Mouse (Mus musculus) lung, embryonic 16.5 days (tissue): ENCODE measurements around the gene Cxcr4. TPM values are rescaled to one million over a fixed set of nuclear protein-coding genes. Genes with fewer than 3 reads are reported as not detected.

Experiments used
- ATAC-seq: fragments of 200-750 bp; cut with Nextera tagmentation; 2 replicates; pipeline ENCODE4 v1.8.0; 2017; ENCODE audit warnings: low read depth, mild to moderate bottlenecking, moderate library complexity
- H3K27ac ChIP-seq: fragments of 300-500 bp; sonication (generic); 2 replicates; pipeline ENCODE4 v1.5.1; 2014; ENCODE audit warnings: mild to moderate bottlenecking, control low read depth, low read length
- H3K27me3 ChIP-seq: fragments of 300-500 bp; sonication (generic); 2 replicates; pipeline ENCODE4 v1.6.1; 2014; ENCODE audit warnings: low read depth, low read length, mixed read lengths; ENCODE audit not compliant: control insufficient read depth, insufficient read depth
- H3K36me3 ChIP-seq: fragments of 300-500 bp; sonication (generic); 2 replicates; pipeline ENCODE4 v1.6.1; 2014; ENCODE audit warnings: low read length; ENCODE audit not compliant: control insufficient read depth, insufficient read depth
- H3K4me1 ChIP-seq: fragments of 300-500 bp; sonication (generic); replicated peaks from 2 replicates; pipeline ENCODE4 v1.6.1; 2014; ENCODE audit warnings: low read length, mixed read lengths; ENCODE audit not compliant: control insufficient read depth, insufficient read depth
- H3K4me2 ChIP-seq: fragments of 300-500 bp; sonication (generic); 2 replicates; pipeline ENCODE4 v1.6.1; 2014; ENCODE audit warnings: low read depth, low read length, control low read depth
- H3K4me3 ChIP-seq: fragments of 300-500 bp; sonication (generic); 2 replicates; pipeline ENCODE4 v1.5.1; 2014; ENCODE audit warnings: mild to moderate bottlenecking, low read length, control low read depth
- H3K9ac ChIP-seq: fragments of 300-500 bp; sonication (generic); 2 replicates; pipeline ENCODE4 v1.6.1; 2014; ENCODE audit warnings: low read length, control low read depth
- H3K9me3 ChIP-seq: fragments of 300-500 bp; sonication (generic); 2 replicates; pipeline ENCODE4 v1.6.1; 2016; ENCODE audit warnings: low read length; ENCODE audit not compliant: control insufficient read depth
- WGBS: fragments of 180-500 bp; shearing (Covaris S2); extraction: QIAGEN DNeasy Blood & Tissue Kit; methylation state at CpG from one replicate; pipeline ENCODE4 v1.1.7; 2014; 5-methylcytosine and 5-hydroxymethylcytosine counted together
- polyA plus RNA-seq: library from polyadenylated mRNA; unstranded; fragments of >200 nt; fragmentation: Nextera tagmentation; extraction: Ambion mirVana; gene quantifications from 2 replicates; pipeline ENCODE4 v1.2.1, GENCODE M21; 2015

Cxcr4 gene
- polyA plus RNA-seq, 1 experiment from 2014 or later: 9.0 TPM

DNA sequence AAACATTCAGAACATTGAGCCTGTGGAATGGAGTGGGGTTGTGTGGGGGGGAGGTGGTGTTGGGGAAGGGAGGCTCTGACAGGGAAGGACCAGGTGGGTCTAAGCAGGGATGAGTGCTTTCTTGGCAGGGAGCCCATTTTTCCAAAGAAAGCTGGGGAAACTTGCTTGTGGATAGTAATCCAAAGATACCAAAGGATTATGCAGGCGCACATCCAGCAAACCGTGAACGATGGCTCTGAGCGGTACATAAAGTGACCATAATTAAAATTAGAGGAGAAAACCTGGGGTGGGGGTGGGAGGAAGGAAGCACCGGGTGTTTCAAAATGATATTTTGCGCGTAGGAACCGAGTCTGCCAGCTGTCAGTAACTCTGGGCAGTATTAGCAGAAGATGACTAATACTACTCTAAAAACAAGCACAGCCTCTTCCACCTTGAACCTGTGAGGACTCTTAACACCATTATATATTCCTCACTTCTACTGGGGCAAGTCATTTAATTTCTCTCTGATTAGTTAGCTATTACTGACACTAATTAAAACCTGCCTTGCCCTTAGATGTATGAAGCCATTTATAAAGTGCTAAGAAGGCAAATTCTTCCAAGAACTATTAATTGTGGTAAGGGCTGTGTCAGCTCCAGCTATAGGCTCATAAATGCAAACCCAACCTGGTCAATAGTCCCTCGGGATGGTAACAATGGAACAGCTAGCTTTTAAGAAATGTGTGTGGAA lies 30.9 kb upstream of the Cxcr4 start:
- Histone ChIP-seq H3K4me3 (no peak overlapping the region), H3K27ac (peak overlapping the region; percentile 10; the same call in 1 of the 2 replicates), H3K36me3 (no peaks in the 10 kb centered on the region), H3K4me2 (no peak overlapping the region), H3K9me3 (no peaks in the 10 kb centered on the region), H3K27me3 (no peaks in the 10 kb centered on the region), H3K9ac (no peak overlapping the region), H3K4me1 (peaks cover 2% of the 10 kb centered on the region; the same call in 1 of the 2 replicates)
- ATAC-seq: peak; percentile 85
- 32% methylated on average over 9 of the region's 9 CpGs for whole genome bisulfite sequencing

DNA sequence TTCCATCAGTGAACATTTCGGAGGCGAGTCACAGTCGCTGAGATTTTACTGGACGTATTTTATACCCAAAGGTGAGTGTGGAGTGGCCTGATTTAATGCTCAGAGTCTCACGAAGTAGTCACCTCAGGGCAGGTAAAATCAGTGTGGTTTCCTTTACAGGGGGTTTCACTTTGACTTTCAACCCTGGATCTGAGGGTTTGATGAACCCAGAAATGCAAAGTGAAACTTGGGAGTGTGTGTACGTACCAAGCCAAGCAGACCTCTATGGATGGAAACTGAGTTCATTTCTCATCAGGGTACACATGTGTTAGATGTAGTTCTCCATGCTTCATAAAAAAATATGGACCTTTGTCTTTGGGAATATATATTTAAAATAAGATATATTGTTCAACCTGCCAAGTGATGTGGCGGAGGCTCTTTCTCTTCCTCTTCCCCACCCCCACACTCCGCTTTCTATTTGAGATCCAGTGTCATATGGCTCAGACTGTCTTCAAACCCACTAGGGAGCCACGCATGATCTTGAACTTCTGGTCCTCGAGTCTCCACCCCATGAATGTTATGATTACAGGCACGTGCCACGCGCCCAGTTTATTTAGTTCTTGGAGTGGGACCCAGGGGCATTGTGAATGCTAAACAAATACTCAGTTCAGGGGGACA lies 25.7 kb upstream of the Cxcr4 start:
- Histone ChIP-seq H3K9ac (no peak overlapping the region), H3K4me2 (no peak overlapping the region), H3K27ac (no peak overlapping the region), H3K36me3 (no peaks in the 10 kb centered on the region), H3K4me3 (no peak overlapping the region), H3K27me3 (no peaks in the 10 kb centered on the region), H3K9me3 (no peaks in the 10 kb centered on the region), H3K4me1 (peaks cover 18% of the 10 kb centered on the region)
- WGBS: 84% methylated on average over 13 of the region's 13 CpGs
- ATAC-seq: no peak

DNA sequence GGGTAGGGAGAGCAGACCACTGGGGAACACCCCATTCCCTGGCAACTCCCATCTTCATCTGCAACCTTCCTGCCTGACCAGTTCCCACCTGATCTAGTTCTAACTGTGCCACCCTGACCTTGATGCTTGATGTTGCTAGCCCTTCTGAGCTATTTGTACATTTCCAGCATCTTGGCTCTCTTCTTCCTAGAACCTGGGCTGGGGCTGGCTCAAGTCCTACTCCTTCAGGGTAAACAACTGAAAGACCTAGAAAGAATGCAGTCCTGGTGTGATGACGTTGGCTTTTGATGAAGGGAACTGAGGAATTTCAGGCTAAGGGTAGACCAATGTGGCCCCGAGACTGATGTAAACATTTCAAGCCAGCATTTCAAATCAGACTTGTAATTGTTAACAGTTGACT lies 24.5 kb upstream of the Cxcr4 start:
- 8% methylated on average over 2 of the region's 2 CpGs for WGBS
- H3K36me3 ChIP-seq: no peaks in the 10 kb centered on the region

DNA sequence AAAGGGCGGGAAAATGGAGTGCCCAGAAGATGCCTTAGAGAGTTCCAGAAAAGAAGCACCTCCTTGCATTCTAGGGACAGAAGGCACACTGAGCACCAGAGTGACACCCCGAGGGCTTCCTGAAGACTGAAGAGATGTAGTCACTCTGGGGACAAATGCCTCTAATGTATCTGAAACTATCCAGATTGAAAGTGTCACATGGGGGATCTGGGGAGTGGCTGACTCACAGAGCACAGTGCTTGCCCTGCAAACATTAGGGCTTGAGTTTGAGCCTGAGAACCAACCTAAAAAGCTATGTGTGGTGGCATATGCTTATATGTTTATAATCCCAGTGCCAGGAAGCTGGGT lies 23.3 kb upstream of the Cxcr4 start:
- 62% methylated on average over 2 of the region's 2 CpGs for WGBS
- Histone ChIP-seq H3K27ac (peak overlapping the region; percentile 48; the same call in 1 of the 2 replicates), H3K4me1 (peaks cover 18% of the 10 kb centered on the region), H3K27me3 (no peaks in the 10 kb centered on the region), H3K4me3 (no peak overlapping the region), H3K9me3 (no peaks in the 10 kb centered on the region), H3K9ac (no peak overlapping the region), H3K4me2 (no peak overlapping the region), H3K36me3 (no peaks in the 10 kb centered on the region)
- ATAC-seq: peak; percentile 18; the same call in 1 of the 2 replicates

More for the DNA sequence above, 24.5 kb upstream of the Cxcr4 start:
- Histone ChIP-seq H3K27me3 (no peaks in the 10 kb centered on the region), H3K27ac (peak overlapping the region; percentile 33), H3K9me3 (no peaks in the 10 kb centered on the region), H3K4me2 (no peak overlapping the region), H3K4me3 (no peak overlapping the region), H3K9ac (no peak overlapping the region), H3K4me1 (peaks cover 18% of the 10 kb centered on the region)
- ATAC-seq: no peak; the same call in 1 of the 2 replicates

DNA sequence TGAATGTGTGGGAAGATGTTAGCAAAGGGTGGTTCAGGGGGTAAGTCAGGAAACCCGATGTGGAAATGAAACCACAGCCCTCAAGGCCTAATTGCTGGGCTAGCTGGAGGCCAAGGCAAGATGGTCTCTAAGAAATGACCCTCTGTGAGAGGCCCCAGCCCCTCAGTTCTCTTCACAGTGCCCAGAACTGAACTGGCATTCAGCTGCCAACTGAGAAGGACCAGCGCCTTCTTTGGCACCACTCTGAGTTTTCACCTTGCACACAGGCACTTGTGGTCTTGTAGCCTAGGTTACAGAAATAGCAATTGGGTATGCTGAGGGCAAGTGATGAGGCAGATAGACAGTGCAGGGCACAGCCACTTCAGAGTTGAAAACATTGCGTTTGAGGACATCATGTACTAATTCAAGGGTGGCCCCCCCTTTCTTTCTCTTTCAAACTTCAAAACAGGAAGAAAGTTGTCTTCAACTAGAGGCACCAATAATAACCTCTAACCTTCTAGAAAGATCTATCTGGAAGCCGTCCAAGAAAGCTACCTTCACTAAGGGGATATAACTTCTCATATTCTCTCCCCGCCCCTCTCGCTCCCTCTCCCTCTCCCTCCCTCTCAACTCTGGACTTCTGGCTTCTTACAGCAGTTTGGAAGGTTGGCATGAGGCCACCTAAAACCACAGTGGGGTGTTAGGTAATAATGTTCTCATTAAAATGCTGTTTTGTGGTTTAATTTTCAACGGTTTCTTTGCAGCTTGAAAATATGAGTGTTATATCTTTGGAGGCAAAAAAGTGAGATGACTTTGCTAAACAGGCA lies 22.8 kb upstream of the Cxcr4 start:
- WGBS: 32% methylated on average over 7 of the region's 7 CpGs
- Histone ChIP-seq H3K4me2 (no peak overlapping the region), H3K4me1 (peaks cover 18% of the 10 kb centered on the region), H3K9ac (no peak overlapping the region), H3K27ac (peak overlapping the region; percentile 48), H3K36me3 (no peaks in the 10 kb centered on the region), H3K4me3 (no peak overlapping the region), H3K9me3 (no peaks in the 10 kb centered on the region), H3K27me3 (no peaks in the 10 kb centered on the region)
- peak; percentile 57 for ATAC-seq

DNA sequence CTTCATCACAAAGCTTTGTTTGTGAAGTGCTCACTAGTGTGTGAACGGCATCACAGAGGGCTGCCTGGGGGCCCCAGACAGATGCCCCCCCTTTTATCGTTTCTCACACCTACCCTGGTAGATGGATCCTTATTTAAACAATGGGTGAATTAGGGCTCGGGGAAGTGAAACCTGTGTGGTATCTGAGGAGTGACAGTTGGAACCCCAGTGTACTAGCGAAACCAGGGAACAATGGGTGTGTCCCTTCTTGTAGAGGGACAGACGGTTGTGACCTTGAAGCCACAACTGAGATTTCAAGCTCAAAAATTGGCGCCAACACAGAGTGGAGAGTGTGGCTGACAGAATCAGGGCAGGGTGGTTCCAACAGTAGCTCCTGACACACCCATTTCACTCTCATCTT lies 16.0 kb upstream of the Cxcr4 start:
- Histone ChIP-seq H3K27ac (no peak overlapping the region), H3K9me3 (no peaks in the 10 kb centered on the region), H3K27me3 (no peaks in the 10 kb centered on the region), H3K4me3 (no peak overlapping the region), H3K9ac (no peak overlapping the region), H3K4me1 (no peaks in the 10 kb centered on the region; the same call in 1 of the 2 replicates), H3K4me2 (no peak overlapping the region), H3K36me3 (no peaks in the 10 kb centered on the region)
- WGBS: 44% methylated on average over 6 of the region's 6 CpGs
- no peak for ATAC-seq

DNA sequence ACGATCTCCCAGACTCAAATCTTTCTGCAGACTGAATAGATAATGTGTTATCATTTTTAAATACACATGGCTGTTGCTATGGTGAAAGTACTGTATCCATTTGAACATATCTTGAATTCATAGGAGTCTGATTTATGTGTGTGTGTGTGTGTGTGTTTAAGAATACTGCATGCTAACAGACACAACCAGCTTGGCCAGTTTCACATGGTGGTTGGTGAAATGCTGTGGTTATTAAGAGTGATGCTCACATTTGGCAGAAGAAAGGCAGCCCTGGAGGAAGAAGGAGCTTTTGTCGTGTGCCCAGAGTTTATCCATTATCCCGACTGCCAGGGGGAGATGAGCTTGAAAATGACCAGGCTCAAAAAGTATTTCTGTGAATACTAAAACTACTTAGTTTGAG lies 15.3 kb upstream of the Cxcr4 start:
- Histone ChIP-seq H3K9me3 (no peaks in the 10 kb centered on the region), H3K27ac (no peak overlapping the region), H3K4me2 (no peak overlapping the region), H3K36me3 (no peaks in the 10 kb centered on the region), H3K9ac (no peak overlapping the region), H3K27me3 (no peaks in the 10 kb centered on the region), H3K4me3 (no peak overlapping the region), H3K4me1 (no peaks in the 10 kb centered on the region)
- ATAC-seq: no peak
- WGBS: 53% methylated on average over 3 of the region's 3 CpGs

DNA sequence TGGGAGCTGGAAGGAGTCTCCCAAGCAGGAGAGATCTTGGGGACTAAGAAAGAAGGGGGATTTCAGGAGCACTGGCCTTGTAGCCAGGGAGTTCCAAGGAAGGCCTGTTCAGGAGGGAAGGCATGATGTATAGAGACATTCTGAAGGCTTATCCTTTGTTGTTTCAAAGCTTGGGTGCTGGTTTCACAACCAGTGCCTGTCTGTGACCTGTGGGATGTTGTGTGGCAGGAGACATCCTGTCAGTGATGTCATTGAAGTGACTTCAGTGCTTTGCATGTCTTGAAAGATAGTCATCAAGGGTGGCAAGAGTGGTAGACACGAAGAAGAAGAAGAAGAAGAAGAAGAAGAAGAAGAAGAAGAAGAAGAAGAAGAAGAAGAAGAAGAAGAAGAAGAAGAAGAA lies 13.7 kb upstream of the Cxcr4 start:
- no peak overlapping the region for H3K4me2 ChIP-seq
- H3K4me1 ChIP-seq: no peaks in the 10 kb centered on the region
- no peak overlapping the region for H3K4me3 ChIP-seq
- ATAC-seq: no peak
- no peaks in the 10 kb centered on the region for H3K9me3 ChIP-seq
- H3K9ac ChIP-seq: no peak overlapping the region
- H3K36me3 ChIP-seq: no peaks in the 10 kb centered on the region
- no peaks in the 10 kb centered on the region for H3K27me3 ChIP-seq
- WGBS: 74% methylated on average over 1 of the region's 1 CpGs
- H3K27ac ChIP-seq: no peak overlapping the region

DNA sequence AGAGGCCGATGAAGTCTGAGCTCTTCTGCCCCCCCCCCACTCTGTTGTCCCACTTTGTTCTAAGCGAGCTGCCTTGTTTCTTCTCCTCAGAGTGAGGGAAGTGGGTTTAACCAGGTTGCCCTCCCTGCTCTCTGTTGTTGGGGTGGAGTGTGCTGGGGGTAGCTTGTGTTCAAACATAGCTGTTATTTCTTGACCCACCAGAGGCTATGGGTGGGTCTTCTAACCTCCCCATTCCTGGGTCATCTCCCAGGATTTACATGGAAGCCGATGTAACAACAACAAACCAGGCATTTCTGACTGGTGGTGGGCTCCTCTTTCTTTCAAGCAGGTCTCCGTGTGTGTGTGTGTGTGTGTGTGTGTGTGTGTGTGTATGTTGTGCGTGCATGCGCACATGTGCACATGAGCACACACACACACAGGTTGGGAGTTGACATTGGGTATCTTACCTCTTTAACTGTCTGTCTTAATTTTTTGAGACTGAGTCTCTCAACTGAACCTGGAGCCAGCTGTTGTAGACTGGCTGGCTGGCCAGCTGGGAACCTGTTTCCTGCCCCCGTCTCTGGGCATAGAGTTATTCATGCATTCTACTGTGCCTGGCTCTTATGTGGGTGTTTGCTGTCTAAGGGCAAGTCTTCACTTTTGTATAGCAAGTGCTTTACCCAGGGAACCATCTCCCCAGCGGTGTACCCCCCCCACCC lies 10.7 kb upstream of the Cxcr4 start:
- Histone ChIP-seq H3K9me3 (no peaks in the 10 kb centered on the region), H3K9ac (no peak overlapping the region), H3K4me3 (no peak overlapping the region), H3K4me1 (no peaks in the 10 kb centered on the region), H3K27me3 (no peaks in the 10 kb centered on the region), H3K36me3 (no peaks in the 10 kb centered on the region), H3K27ac (no peak overlapping the region), H3K4me2 (no peak overlapping the region)
- no peak for ATAC-seq
- 72% methylated on average over 8 of the region's 8 CpGs for WGBS
